Mouse (Mus musculus): ENCODE measurements around the gene Sds. TPM values are rescaled to one million over a fixed set of nuclear protein-coding genes. Genes with fewer than 3 reads are reported as not detected.
"Not testable (repeated sequence)": the region's sequence is repeated elsewhere in the genome, so short reads cannot be mapped to it uniquely, and the experiment has no call there.

Gene Sds
- polyA plus RNA-seq, 1 experiment, result not detected

DNA sequence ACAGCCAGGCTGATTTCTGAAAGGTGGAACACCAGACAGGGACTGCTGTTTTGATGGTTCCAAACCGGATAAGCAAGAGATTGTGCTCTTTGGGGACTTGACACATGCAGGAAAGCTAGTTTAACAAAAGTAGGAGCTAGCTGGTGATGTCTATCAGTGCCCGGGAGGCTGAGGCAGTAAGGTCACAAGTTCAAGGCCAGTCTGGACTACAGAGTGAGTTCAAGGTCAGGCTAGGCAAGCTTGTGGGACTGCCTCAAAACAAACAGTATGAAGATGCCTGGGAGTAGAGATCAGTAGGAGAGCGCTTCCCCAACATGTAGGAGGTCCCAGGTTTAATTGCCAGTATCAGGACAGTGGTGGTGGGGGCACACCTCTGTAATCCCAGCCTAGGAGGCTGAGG, 20.7 kb downstream of the Sds start:
- H3K27ac ChIP-seq (ENCODE audit: insufficient read depth, low read depth, low read length), result no peak overlapping the region
- H3K4me3 ChIP-seq (ENCODE audit: insufficient read depth, low read depth, low read length), result no peak overlapping the region
- H3K36me3 ChIP-seq (ENCODE audit: control insufficient read depth, insufficient read depth, low read length), result no peaks in the 10 kb centered on the region
- peaks cover 3% of the 10 kb centered on the region; the same call in 1 of the 2 replicates for H3K4me1 ChIP-seq (ENCODE audit: control insufficient read depth, insufficient read depth, low read length)
- DNase-seq, result no peak
- TF ChIP-seq CTCF (conservative IDR thresholded peaks at IDR 0.05; ENCODE audit: insufficient read depth, insufficient read length, low read depth, low read length), result no peak
- no peak for TF ChIP-seq POLR2A (IDR thresholded peaks at IDR 0.05; ENCODE audit: low read depth, low read length)
- 95% methylated on average over 3 of the region's 3 CpGs for WGBS
- no peaks in the 10 kb centered on the region for H3K27me3 ChIP-seq (replicated peaks; ENCODE audit: control insufficient read depth, insufficient read depth, low read length)

DNA sequence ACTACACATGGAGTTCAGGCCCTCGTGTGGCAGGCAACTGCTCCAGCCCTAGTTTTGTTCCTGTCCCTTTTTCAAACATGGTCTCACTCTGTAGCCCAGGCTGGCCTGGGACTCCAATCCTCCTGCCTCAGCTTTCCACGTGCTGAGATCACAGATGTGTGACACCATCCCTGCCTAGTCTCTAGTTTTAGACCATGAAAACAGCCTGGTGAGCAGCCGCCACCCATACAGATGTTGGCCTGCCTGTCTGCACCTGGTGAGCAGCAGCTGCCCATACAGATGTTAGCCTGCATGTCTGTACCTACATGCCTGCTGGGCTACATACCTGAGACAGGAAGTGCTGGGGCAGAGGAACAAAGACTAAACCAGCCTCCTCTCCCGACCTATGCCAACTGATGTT, 22.9 kb downstream of the Sds start:
- Histone ChIP-seq H3K4me3 (ENCODE audit: insufficient read depth, low read depth, low read length) (no peak overlapping the region), H3K27ac (ENCODE audit: insufficient read depth, low read depth, low read length) (no peak overlapping the region), H3K36me3 (ENCODE audit: control insufficient read depth, insufficient read depth, low read length) (no peaks in the 10 kb centered on the region), H3K27me3 (replicated peaks; ENCODE audit: control insufficient read depth, insufficient read depth, low read length) (no peaks in the 10 kb centered on the region), H3K4me1 (ENCODE audit: control insufficient read depth, insufficient read depth, low read length) (peaks cover 10% of the 10 kb centered on the region)
- no peak for TF ChIP-seq POLR2A (IDR thresholded peaks at IDR 0.05; ENCODE audit: low read depth, low read length)
- TF ChIP-seq CTCF (conservative IDR thresholded peaks at IDR 0.05; ENCODE audit: insufficient read depth, insufficient read length, low read depth, low read length), result no peak
- 89% methylated on average over 4 of the region's 4 CpGs for WGBS
- DNase-seq, result no peak

DNA sequence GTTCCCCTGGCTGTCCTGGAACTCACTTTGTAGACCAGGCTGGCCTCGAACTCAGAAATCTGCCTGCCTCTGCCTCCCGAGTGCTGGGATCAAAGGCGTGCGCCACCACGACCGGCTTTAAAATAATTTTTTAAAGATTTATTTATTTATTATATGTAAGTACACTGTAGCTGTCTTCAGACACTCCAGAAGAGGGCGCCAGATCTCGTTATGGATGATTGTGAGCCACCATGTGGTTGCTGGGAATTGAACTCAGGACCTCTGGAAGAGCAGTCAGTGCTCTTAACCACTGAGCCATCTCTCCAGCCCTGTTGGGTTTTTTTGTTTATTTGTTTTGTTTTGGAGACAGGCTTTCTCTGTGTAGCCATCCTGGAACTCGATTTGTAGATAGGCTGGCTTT, 24.3 kb downstream of the Sds start:
- not testable (repeated sequence) for H3K27me3 ChIP-seq (replicated peaks; ENCODE audit: control insufficient read depth, insufficient read depth, low read length); H3K27ac ChIP-seq (ENCODE audit: insufficient read depth, low read depth, low read length); H3K36me3 ChIP-seq (ENCODE audit: control insufficient read depth, insufficient read depth, low read length); DNase-seq; H3K4me3 ChIP-seq (ENCODE audit: insufficient read depth, low read depth, low read length)
- H3K4me1 ChIP-seq (ENCODE audit: control insufficient read depth, insufficient read depth, low read length), result peaks cover 10% of the 10 kb centered on the region
- 91% methylated on average over 9 of the region's 9 CpGs for WGBS

DNA sequence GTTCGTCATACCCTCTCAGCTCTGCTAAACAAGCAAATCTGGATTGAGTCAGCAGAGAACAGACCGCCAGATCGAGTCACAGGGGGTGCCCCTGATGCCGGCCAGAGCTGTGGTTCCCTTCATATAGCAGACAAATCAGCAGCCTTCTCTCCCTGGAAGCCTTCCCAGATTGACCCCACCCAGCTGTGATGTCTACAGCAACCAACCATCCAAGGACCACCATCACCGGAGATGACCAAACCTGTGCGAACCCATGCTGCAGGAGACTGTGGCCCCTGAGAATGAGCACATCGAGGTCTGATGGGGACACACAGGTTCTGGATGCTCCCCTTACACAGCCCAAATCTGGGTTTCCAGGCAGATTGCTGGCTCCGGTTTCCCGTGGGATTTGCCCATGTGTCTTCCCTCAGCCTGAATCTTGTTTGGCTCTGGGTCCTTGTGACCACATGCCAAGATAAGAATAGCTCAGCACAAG, 25.9 kb downstream of the Sds start:
- peaks cover 10% of the 10 kb centered on the region for H3K4me1 ChIP-seq (ENCODE audit: control insufficient read depth, insufficient read depth, low read length)
- DNase-seq, result no peak
- TF ChIP-seq POLR2A (IDR thresholded peaks at IDR 0.05; ENCODE audit: low read depth, low read length) (no peak), CTCF (conservative IDR thresholded peaks at IDR 0.05; ENCODE audit: insufficient read depth, insufficient read length, low read depth, low read length) (no peak)
- H3K4me3 ChIP-seq (ENCODE audit: insufficient read depth, low read depth, low read length), result no peak overlapping the region
- no peak overlapping the region for H3K27ac ChIP-seq (ENCODE audit: insufficient read depth, low read depth, low read length)
- no peaks in the 10 kb centered on the region for H3K27me3 ChIP-seq (replicated peaks; ENCODE audit: control insufficient read depth, insufficient read depth, low read length)
- 63% methylated on average over 9 of the region's 9 CpGs for WGBS
- H3K36me3 ChIP-seq (ENCODE audit: control insufficient read depth, insufficient read depth, low read length), result no peaks in the 10 kb centered on the region

DNA sequence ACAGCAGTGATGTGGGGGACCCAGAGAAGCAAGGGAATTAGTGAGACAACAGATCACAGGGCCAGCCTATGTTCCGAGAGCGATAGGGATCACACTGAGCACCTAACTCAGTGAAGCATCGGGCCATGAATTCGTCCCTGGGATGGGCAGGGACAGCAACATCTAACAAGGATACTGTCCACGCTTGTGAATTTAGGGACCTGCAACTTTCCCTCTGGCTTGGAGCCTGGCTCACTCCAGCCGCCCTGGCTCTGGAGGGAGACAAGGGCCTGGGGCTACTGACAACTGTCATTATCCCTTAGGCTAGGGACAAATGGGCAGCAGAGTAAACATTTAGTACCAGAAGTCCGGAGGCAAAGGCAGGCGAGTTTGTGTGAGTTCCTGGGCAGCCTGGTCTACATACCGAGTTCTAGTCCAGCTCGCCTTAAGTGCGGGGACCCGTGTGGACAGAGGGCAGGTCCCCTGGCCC, 26.4 kb downstream of the Sds start:
- H3K27me3 ChIP-seq (replicated peaks; ENCODE audit: control insufficient read depth, insufficient read depth, low read length), result no peaks in the 10 kb centered on the region
- TF ChIP-seq POLR2A (IDR thresholded peaks at IDR 0.05; ENCODE audit: low read depth, low read length) (no peak), CTCF (conservative IDR thresholded peaks at IDR 0.05; ENCODE audit: insufficient read depth, insufficient read length, low read depth, low read length) (no peak)
- H3K36me3 ChIP-seq (ENCODE audit: control insufficient read depth, insufficient read depth, low read length), result no peaks in the 10 kb centered on the region
- WGBS, result 6% methylated on average over 12 of the region's 12 CpGs
- H3K4me3 ChIP-seq (ENCODE audit: insufficient read depth, low read depth, low read length), result peak overlapping the region; percentile 90
- no peak for DNase-seq
- 0 out of 2 replicates have a peak overlapping the region, but pooled peaks have one; percentile 33 for H3K27ac ChIP-seq (ENCODE audit: insufficient read depth, low read depth, low read length)
- peaks cover 10% of the 10 kb centered on the region for H3K4me1 ChIP-seq (ENCODE audit: control insufficient read depth, insufficient read depth, low read length)

DNA sequence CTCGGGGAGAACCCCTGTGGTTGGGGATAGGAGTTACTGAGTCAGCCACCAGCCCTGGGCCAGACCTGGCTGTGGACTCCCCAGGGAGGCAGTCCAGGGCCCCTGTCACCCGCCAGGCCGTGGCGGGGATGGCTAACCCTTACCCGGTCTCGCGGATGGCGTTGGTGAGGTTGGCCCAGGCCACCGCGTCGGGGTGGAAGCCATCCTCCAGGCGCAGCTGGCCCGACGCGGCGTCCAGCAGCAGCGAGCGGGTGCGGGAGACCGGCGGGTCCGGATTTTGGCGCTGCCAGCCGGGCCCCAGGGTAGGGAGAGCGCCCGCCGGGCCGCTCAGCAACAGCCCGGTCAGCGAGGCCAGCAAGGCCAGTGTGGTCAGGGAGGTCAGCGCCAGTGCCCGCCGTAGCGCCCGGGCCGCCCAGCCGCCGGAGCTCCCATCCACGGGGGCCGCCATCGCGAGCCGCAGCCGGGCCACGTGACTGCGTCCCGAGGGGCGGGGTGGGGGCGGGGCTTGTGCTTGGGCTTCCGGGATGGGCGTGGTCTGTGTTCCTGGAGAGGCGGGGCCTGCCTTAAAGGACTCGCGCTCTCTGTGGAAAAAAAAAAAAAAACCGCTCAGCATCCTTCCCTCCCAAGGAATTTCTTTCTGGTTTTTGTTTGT, 26.9 kb downstream of the Sds start, which contains the start of gene Plbd2:
Gene Plbd2, minus strand, starts transcription at position 482 of the 652 bp plus-strand sequence.
- Histone ChIP-seq H3K36me3 (ENCODE audit: control insufficient read depth, insufficient read depth, low read length) (no peaks in the 10 kb centered on the region), H3K27ac (ENCODE audit: insufficient read depth, low read depth, low read length) (peak within 1 kb of the TSS; percentile 33; the same call in 1 of the 2 replicates), H3K27me3 (replicated peaks; ENCODE audit: control insufficient read depth, insufficient read depth, low read length) (no peaks in the 10 kb centered on the region), H3K4me1 (ENCODE audit: control insufficient read depth, insufficient read depth, low read length) (peaks cover 10% of the 10 kb centered on the region), H3K4me3 (ENCODE audit: insufficient read depth, low read depth, low read length) (peak within 1 kb of the TSS; percentile 90)
- no peak for TF ChIP-seq POLR2A (IDR thresholded peaks at IDR 0.05; ENCODE audit: low read depth, low read length)
- TF ChIP-seq CTCF (conservative IDR thresholded peaks at IDR 0.05; ENCODE audit: insufficient read depth, insufficient read length, low read depth, low read length), result no peak
- 1% methylated on average over 54 of the region's 55 CpGs for WGBS
- DNase-seq, result peak; percentile 89

DNA sequence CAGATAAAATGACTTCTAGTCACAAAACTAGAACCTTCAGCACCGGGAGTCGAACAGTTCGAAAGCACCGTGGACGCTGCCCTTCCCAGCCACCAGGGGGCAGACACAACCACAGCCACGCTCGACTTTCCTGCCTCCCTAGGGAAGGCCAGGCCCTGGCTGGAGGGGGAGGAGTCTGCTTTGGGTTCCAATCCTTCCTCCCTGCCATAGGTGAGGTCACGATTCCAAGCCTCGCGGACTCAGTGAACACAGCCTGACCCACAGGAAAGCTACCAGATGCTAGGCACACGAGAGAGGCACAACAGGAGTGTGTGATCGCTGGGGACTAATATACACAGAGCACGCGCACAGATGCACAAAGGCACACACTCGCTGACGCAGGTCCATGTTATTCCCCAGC, 29.0 kb downstream of the Sds start:
- Histone ChIP-seq H3K36me3 (ENCODE audit: control insufficient read depth, insufficient read depth, low read length) (no peaks in the 10 kb centered on the region), H3K4me3 (ENCODE audit: insufficient read depth, low read depth, low read length) (no peak overlapping the region), H3K27me3 (replicated peaks; ENCODE audit: control insufficient read depth, insufficient read depth, low read length) (no peaks in the 10 kb centered on the region), H3K27ac (ENCODE audit: insufficient read depth, low read depth, low read length) (no peak overlapping the region), H3K4me1 (ENCODE audit: control insufficient read depth, insufficient read depth, low read length) (peaks cover 10% of the 10 kb centered on the region)
- no peak for TF ChIP-seq POLR2A (IDR thresholded peaks at IDR 0.05; ENCODE audit: low read depth, low read length)
- peak; percentile 94 for TF ChIP-seq CTCF (conservative IDR thresholded peaks at IDR 0.05; ENCODE audit: insufficient read depth, insufficient read length, low read depth, low read length)
- DNase-seq, result peak; percentile 87
- WGBS, result 20% methylated on average over 16 of the region's 16 CpGs
